Mouse (Mus musculus): ENCODE results near the gene Rtn3. TPM values are rescaled to one million over a fixed set of nuclear protein-coding genes. Genes with fewer than 3 reads are reported as not detected.
A peak's percentile ranks its signal among the peaks of the same experiment; 100 is the strongest.
"Not testable (repeated sequence)": the region's sequence is repeated elsewhere in the genome, so short reads cannot be mapped to it uniquely, and the experiment has no call there.

Rtn3 gene
- polyA plus RNA-seq, 1 experiment from 2014 or later, result 139 TPM

GRCm38 (mm10) chr19:7412361-7412760 is 70.7 kb downstream of the Rtn3 start:
- no peak overlapping the region for H3K27ac ChIP-seq (ENCODE audit: low read length)
- peaks cover 11% of the 10 kb centered on the region for H3K4me1 ChIP-seq (ENCODE audit: control insufficient read depth, insufficient read depth, low read length)
- WGBS, result 54% methylated on average over 2 of the region's 2 CpGs
- no peaks in the 10 kb centered on the region for H3K36me3 ChIP-seq (ENCODE audit: control insufficient read depth, insufficient read depth)
- no peak for ATAC-seq (replicated peaks; ENCODE audit: extremely low read depth, insufficient read depth, low FRiP score)
- H3K9ac ChIP-seq (ENCODE audit: low read length), result no peak overlapping the region
- peaks cover 5% of the 10 kb centered on the region for H3K9me3 ChIP-seq (replicated peaks; ENCODE audit: control insufficient read depth, low read length)
- no peak overlapping the region for H3K4me2 ChIP-seq (ENCODE audit: low read depth, low read length)
- H3K27me3 ChIP-seq (ENCODE audit: control insufficient read depth, insufficient read depth, low read length), result no peaks in the 10 kb centered on the region
- H3K4me3 ChIP-seq (ENCODE audit: low read length), result no peak overlapping the region

GRCm38 (mm10) chr19:7404623-7405229 is 78.4 kb downstream of the Rtn3 start:
- WGBS, result 52% methylated on average over 9 of the region's 9 CpGs
- Histone ChIP-seq H3K27me3 (ENCODE audit: control insufficient read depth, insufficient read depth, low read length) (no peaks in the 10 kb centered on the region; the same call in 1 of the 2 replicates), H3K27ac (ENCODE audit: low read length) (no peak overlapping the region), H3K4me2 (ENCODE audit: low read depth, low read length) (no peak overlapping the region), H3K9me3 (replicated peaks; ENCODE audit: control insufficient read depth, low read length) (peaks cover 5% of the 10 kb centered on the region), H3K4me3 (ENCODE audit: low read length) (no peak overlapping the region), H3K4me1 (ENCODE audit: control insufficient read depth, insufficient read depth, low read length) (peaks cover 8% of the 10 kb centered on the region), H3K9ac (ENCODE audit: low read length) (no peak overlapping the region), H3K36me3 (ENCODE audit: control insufficient read depth, insufficient read depth) (no peaks in the 10 kb centered on the region)
- ATAC-seq (replicated peaks; ENCODE audit: extremely low read depth, insufficient read depth, low FRiP score), result no peak

- Histone ChIP-seq H3K36me3 (ENCODE audit: control insufficient read depth, insufficient read depth) (no peaks in the 10 kb centered on the region), H3K9me3 (replicated peaks; ENCODE audit: control insufficient read depth, low read length) (peaks cover 7% of the 10 kb centered on the region; the same call in 1 of the 2 replicates), H3K27me3 (ENCODE audit: control insufficient read depth, insufficient read depth, low read length) (peaks cover 3% of the 10 kb centered on the region; the same call in 1 of the 2 replicates), H3K4me3 (ENCODE audit: low read length) (no peak overlapping the region), H3K4me2 (ENCODE audit: low read depth, low read length) (0 out of 2 replicates have a peak overlapping the region, but pooled peaks have one; percentile 2), H3K4me1 (ENCODE audit: control insufficient read depth, insufficient read depth, low read length) (peaks cover 8% of the 10 kb centered on the region), H3K27ac (ENCODE audit: low read length) (peak overlapping the region; percentile 41), H3K9ac (ENCODE audit: low read length) (no peak overlapping the region)
- no peak for ATAC-seq (replicated peaks; ENCODE audit: extremely low read depth, insufficient read depth, low FRiP score)
- 47% methylated on average over 11 of the region's 11 CpGs for WGBS
Observed at GRCm38 (mm10) chr19:7400635-7401034, 82.4 kb downstream of the Rtn3 start.

- not testable (repeated sequence) for H3K4me3 ChIP-seq (ENCODE audit: low read length); ATAC-seq (replicated peaks; ENCODE audit: extremely low read depth, insufficient read depth, low FRiP score); H3K4me2 ChIP-seq (ENCODE audit: low read depth, low read length); H3K9ac ChIP-seq (ENCODE audit: low read length); H3K27ac ChIP-seq (ENCODE audit: low read length); H3K36me3 ChIP-seq (ENCODE audit: control insufficient read depth, insufficient read depth); H3K27me3 ChIP-seq (ENCODE audit: control insufficient read depth, insufficient read depth, low read length); H3K4me1 ChIP-seq (ENCODE audit: control insufficient read depth, insufficient read depth, low read length)
- peaks cover 17% of the 10 kb centered on the region for H3K9me3 ChIP-seq (replicated peaks; ENCODE audit: control insufficient read depth, low read length)
- WGBS, result 36% methylated on average over 24 of the region's 24 CpGs
Observed at GRCm38 (mm10) chr19:7398898-7399297, 84.2 kb downstream of the Rtn3 start.

GRCm38 (mm10) chr19:7396867-7397826 is 85.9 kb downstream of the Rtn3 start:
- H3K4me2 ChIP-seq (ENCODE audit: low read depth, low read length); H3K27me3 ChIP-seq (ENCODE audit: control insufficient read depth, insufficient read depth, low read length); H3K4me3 ChIP-seq (ENCODE audit: low read length); H3K4me1 ChIP-seq (ENCODE audit: control insufficient read depth, insufficient read depth, low read length); ATAC-seq (replicated peaks; ENCODE audit: extremely low read depth, insufficient read depth, low FRiP score); H3K9ac ChIP-seq (ENCODE audit: low read length); H3K27ac ChIP-seq (ENCODE audit: low read length); H3K36me3 ChIP-seq (ENCODE audit: control insufficient read depth, insufficient read depth): not testable (repeated sequence)
- 66% methylated on average over 9 of the region's 10 CpGs for WGBS
- H3K9me3 ChIP-seq (replicated peaks; ENCODE audit: control insufficient read depth, low read length), result peaks cover 17% of the 10 kb centered on the region

GRCm38 (mm10) chr19:7388488-7388887 is 94.6 kb downstream of the Rtn3 start:
- H3K4me1 ChIP-seq (ENCODE audit: control insufficient read depth, insufficient read depth, low read length), result peaks cover 9% of the 10 kb centered on the region
- H3K27ac ChIP-seq (ENCODE audit: low read length), result no peak overlapping the region
- no peaks in the 10 kb centered on the region for H3K27me3 ChIP-seq (ENCODE audit: control insufficient read depth, insufficient read depth, low read length)
- ATAC-seq (replicated peaks; ENCODE audit: extremely low read depth, insufficient read depth, low FRiP score), result no peak
- no peak overlapping the region for H3K4me2 ChIP-seq (ENCODE audit: low read depth, low read length)
- peaks cover 6% of the 10 kb centered on the region for H3K36me3 ChIP-seq (ENCODE audit: control insufficient read depth, insufficient read depth)
- no peak overlapping the region for H3K9ac ChIP-seq (ENCODE audit: low read length)
- peaks cover 15% of the 10 kb centered on the region for H3K9me3 ChIP-seq (replicated peaks; ENCODE audit: control insufficient read depth, low read length)
- WGBS, result 76% methylated on average over 6 of the region's 6 CpGs
- H3K4me3 ChIP-seq (ENCODE audit: low read length), result no peak overlapping the region

GRCm38 (mm10) chr19:7386042-7386441 is 97.0 kb downstream of the Rtn3 start:
- peaks cover 15% of the 10 kb centered on the region for H3K9me3 ChIP-seq (replicated peaks; ENCODE audit: control insufficient read depth, low read length)
- H3K27me3 ChIP-seq (ENCODE audit: control insufficient read depth, insufficient read depth, low read length), result no peaks in the 10 kb centered on the region
- peaks cover 16% of the 10 kb centered on the region for H3K4me1 ChIP-seq (ENCODE audit: control insufficient read depth, insufficient read depth, low read length)
- 71% methylated on average over 2 of the region's 2 CpGs for WGBS
- peaks cover 6% of the 10 kb centered on the region for H3K36me3 ChIP-seq (ENCODE audit: control insufficient read depth, insufficient read depth)
- H3K9ac ChIP-seq (ENCODE audit: low read length), result no peak overlapping the region
- ATAC-seq (replicated peaks; ENCODE audit: extremely low read depth, insufficient read depth, low FRiP score), result no peak
- no peak overlapping the region for H3K4me2 ChIP-seq (ENCODE audit: low read depth, low read length)
- H3K4me3 ChIP-seq (ENCODE audit: low read length), result no peak overlapping the region
- H3K27ac ChIP-seq (ENCODE audit: low read length), result no peak overlapping the region

- WGBS, result 1% methylated on average over 51 of the region's 52 CpGs
Observed at GRCm38 (mm10) chr19:7382903-7383865, 99.9 kb downstream of the Rtn3 start, which contains the start of gene Spindoc. Gene Spindoc (minus strand): TSS chr19:7382994.

More at GRCm38 (mm10) chr19:7382903-7383865, 99.9 kb downstream of the Rtn3 start, which contains the start of gene Spindoc:
- H3K4me2 ChIP-seq (ENCODE audit: low read depth, low read length), result peak within 1 kb of the TSS; percentile 77
- peaks cover 8% of the 10 kb centered on the region for H3K9me3 ChIP-seq (replicated peaks; ENCODE audit: control insufficient read depth, low read length)
- H3K27me3 ChIP-seq (ENCODE audit: control insufficient read depth, insufficient read depth, low read length), result no peaks in the 10 kb centered on the region
- peak within 1 kb of the TSS; percentile 86 for H3K4me3 ChIP-seq (ENCODE audit: low read length)
- peak within 1 kb of the TSS; percentile 93 for H3K27ac ChIP-seq (ENCODE audit: low read length)
- H3K36me3 ChIP-seq (ENCODE audit: control insufficient read depth, insufficient read depth), result peaks cover 8% of the 10 kb centered on the region
- peak; percentile 99 for ATAC-seq (replicated peaks; ENCODE audit: extremely low read depth, insufficient read depth, low FRiP score)
- H3K9ac ChIP-seq (ENCODE audit: low read length), result peak within 1 kb of the TSS; percentile 93
- peaks cover 19% of the 10 kb centered on the region for H3K4me1 ChIP-seq (ENCODE audit: control insufficient read depth, insufficient read depth, low read length)

Data from heart, embryonic 16.5 days (tissue).